Mouse (Mus musculus): ENCODE results near the gene Ppp1r2. TPM values are rescaled to one million over a fixed set of nuclear protein-coding genes. Genes with fewer than 3 reads are reported as not detected.

Gene Ppp1r2
- polyA plus RNA-seq, 1 experiment from 2014 or later: 33.1 TPM

DNA sequence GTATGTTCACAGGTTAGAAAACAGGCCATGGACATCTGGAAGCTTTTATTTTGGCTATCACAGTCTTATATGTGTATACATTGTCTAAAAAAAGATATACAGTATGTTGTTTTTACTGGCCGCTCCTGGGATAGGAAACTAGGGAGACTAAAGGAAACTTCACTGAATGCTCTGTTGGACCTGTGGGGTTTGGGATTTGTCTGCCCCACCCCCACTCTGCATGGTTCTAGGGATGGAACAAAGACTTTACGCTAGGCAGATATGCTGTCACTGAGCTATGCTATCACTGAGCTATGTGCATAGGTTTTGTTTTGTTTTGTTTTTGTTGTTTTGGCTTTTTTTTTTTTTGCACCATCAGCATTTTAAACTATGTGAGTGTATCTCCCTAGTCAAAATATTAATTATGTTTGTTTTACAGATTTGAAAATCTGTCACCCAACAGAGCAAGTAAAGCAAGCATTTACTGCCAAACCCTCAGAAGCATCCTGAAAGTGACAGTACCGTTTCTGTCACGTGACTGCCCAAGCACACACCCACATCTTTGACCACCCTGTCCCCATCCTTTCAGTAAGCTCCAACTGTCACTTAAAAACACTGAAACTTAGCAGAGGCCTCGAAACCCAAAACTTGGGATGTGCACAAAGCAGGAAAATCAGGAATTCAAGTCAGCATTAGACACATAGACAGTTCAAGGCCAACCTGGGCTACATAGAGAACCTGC is 30.3 kb upstream of the Ppp1r2 start:
- Histone ChIP-seq H3K27ac (replicated peaks) (no peak overlapping the region), H3K4me2 (no peak overlapping the region), H3K27me3 (no peaks in the 10 kb centered on the region), H3K4me3 (replicated peaks) (no peak overlapping the region), H3K4me1 (replicated peaks) (no peaks in the 10 kb centered on the region), H3K36me3 (replicated peaks) (no peaks in the 10 kb centered on the region), H3K9ac (no peak overlapping the region), H3K9me3 (replicated peaks) (no peaks in the 10 kb centered on the region)
- no peak for ATAC-seq (ENCODE audit: insufficient read depth)
- WGBS (ENCODE audit: insufficient replicate concordance): 59% methylated on average over 5 of the region's 5 CpGs

DNA sequence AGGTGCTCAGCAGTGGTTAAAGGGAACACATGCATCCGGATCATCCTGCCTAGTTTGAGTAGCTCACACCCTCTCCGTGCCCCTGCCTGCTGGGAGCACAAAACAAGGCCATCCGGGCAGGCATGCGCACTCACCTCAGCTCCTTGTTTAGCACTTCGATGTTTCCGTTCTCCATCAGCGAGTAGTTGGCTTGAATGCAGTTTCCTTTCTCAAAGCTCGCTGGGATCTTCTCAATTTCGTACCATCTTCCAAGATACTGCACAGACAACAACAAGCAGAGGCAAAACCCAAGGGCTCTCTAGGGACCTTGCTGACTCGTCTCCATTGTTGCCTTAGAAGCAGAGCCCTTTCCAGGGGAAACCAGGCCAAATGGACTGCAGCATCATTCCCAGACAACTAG is 28.2 kb upstream of the Ppp1r2 start:
- Histone ChIP-seq H3K9me3 (replicated peaks) (no peaks in the 10 kb centered on the region), H3K9ac (no peak overlapping the region), H3K4me2 (no peak overlapping the region), H3K4me3 (replicated peaks) (no peak overlapping the region), H3K27ac (replicated peaks) (no peak overlapping the region), H3K27me3 (no peaks in the 10 kb centered on the region), H3K36me3 (replicated peaks) (no peaks in the 10 kb centered on the region), H3K4me1 (replicated peaks) (no peaks in the 10 kb centered on the region)
- ATAC-seq (ENCODE audit: insufficient read depth): no peak
- 63% methylated on average over 10 of the region's 10 CpGs for whole genome bisulfite sequencing (ENCODE audit: insufficient replicate concordance)

DNA sequence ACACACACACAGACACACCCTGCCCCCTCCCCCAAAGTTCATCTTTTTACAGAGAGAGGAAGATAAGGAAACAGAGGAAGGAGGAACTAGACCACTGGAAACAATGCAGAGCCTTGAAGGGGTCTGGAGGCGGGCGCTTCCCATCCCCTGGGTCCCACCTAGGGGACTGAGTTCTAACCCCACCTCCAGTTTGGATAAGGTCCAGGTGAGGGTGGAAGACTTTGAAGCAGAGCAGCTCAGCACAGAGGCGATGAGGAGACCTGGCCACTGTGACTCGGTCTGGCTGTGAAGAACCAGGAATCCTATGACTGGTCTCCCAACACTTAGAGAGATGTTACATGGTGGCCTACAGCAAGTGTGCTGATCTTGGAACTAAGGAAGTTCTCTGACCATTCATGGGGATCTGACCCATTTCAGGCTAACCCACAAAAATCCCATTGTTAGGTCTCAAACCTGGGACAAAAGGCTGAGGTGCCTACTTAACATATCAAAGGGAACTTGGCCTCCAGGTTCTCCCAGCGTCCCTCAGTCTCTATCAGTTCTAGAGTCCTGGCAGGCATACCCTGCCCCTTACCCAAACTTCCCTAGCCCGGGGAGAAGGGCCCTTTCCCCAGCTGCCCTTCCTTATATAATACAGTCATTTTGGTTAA is 25.9 kb upstream of the Ppp1r2 start:
- Histone ChIP-seq H3K9ac (no peak overlapping the region), H3K4me1 (replicated peaks) (no peaks in the 10 kb centered on the region), H3K9me3 (replicated peaks) (no peaks in the 10 kb centered on the region), H3K4me2 (no peak overlapping the region), H3K36me3 (replicated peaks) (no peaks in the 10 kb centered on the region), H3K27me3 (no peaks in the 10 kb centered on the region), H3K27ac (replicated peaks) (no peak overlapping the region), H3K4me3 (replicated peaks) (no peak overlapping the region)
- no peak for ATAC-seq (ENCODE audit: insufficient read depth)
- WGBS (ENCODE audit: insufficient replicate concordance): 56% methylated on average over 6 of the region's 6 CpGs

DNA sequence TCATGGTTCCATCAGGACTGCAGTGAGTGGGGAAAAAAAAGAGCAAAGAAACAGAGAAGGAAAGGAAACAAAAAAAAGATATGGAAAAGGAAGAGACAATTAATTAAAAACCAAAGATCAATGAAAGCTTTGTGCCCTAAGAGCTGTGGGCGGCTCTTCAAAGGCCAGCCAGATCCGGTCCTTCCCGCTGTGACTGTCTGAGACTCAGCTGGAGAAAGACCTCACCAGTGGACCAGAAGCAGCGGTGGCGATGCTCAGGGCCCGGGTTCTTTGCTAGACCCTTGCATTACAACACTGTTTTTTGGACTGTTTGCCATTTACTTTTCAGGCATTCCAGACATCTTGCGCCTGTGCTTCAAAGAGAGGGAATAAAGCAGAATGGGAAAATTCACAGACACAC is 25.4 kb upstream of the Ppp1r2 start:
- Histone ChIP-seq H3K27me3 (no peaks in the 10 kb centered on the region), H3K4me1 (replicated peaks) (no peaks in the 10 kb centered on the region), H3K27ac (replicated peaks) (no peak overlapping the region), H3K36me3 (replicated peaks) (no peaks in the 10 kb centered on the region), H3K9ac (no peak overlapping the region), H3K9me3 (replicated peaks) (no peaks in the 10 kb centered on the region), H3K4me3 (replicated peaks) (no peak overlapping the region), H3K4me2 (no peak overlapping the region)
- WGBS (ENCODE audit: insufficient replicate concordance): 57% methylated on average over 7 of the region's 7 CpGs
- no peak for ATAC-seq (ENCODE audit: insufficient read depth)

DNA sequence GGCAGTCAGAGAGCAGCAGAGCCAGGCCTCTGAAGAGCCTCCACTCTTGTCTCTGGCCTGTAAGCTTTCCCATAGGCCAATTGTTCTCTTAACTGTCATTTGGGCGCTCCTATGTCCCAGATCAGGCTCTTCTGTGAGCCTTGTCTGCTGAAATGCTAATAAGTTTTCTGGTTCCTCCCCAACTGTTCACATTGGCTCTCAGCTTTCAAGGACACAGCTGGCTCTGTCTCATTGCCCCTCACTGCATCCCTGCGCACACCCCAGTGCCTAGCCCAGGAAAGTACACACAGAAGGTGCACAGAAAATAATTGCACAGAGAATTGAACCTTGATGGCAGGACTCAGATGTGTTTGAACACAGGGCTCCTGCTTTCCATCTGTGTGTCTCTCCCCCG is 24.9 kb upstream of the Ppp1r2 start:
- no peak for ATAC-seq (ENCODE audit: insufficient read depth)
- Histone ChIP-seq H3K27me3 (no peaks in the 10 kb centered on the region), H3K9me3 (replicated peaks) (no peaks in the 10 kb centered on the region), H3K4me3 (replicated peaks) (no peak overlapping the region), H3K36me3 (replicated peaks) (no peaks in the 10 kb centered on the region), H3K4me1 (replicated peaks) (no peaks in the 10 kb centered on the region), H3K9ac (no peak overlapping the region), H3K27ac (replicated peaks) (no peak overlapping the region), H3K4me2 (no peak overlapping the region)
- 64% methylated on average over 3 of the region's 3 CpGs for WGBS (ENCODE audit: insufficient replicate concordance)

DNA sequence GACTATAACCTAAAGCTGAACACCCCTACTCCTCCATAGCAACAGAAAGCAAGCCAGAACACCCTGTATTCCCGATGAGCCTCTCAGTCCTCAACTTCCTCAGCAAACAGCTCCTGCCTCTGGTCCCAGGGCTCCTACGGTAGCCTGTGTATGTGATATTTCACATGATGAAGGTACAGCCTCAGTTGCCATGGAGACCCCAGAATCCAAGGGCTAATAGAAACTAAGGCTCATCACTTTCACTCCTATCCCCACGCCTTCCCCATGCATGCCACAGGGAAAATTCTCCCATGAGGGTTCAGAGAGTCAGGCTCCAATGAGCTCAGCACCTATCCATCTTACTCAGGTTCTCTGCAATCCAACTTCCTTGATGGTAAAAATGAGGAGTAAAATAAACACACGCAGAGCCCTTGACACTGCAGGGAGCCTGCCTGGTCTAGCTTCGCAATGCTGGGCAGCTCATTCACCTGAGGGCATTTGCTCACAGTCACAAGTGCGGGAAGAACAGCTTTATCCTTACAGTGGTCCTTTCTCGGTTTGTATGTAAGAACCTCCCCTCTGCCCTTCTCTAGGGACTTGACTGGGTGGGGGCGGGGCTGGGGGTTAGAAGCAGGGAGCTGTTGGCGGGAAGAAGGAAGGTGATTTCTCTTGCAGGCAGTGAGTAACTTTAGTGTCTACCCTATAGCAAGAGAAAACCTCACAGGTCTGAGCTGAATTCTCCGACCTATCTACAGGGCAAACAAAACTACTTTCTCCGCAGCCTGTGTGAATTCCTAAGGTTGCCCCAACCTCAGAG is 24.3 kb upstream of the Ppp1r2 start:
- Histone ChIP-seq H3K4me2 (no peak overlapping the region), H3K9ac (no peak overlapping the region), H3K27ac (replicated peaks) (no peak overlapping the region), H3K27me3 (no peaks in the 10 kb centered on the region), H3K4me1 (replicated peaks) (no peaks in the 10 kb centered on the region), H3K9me3 (replicated peaks) (no peaks in the 10 kb centered on the region), H3K4me3 (replicated peaks) (no peak overlapping the region), H3K36me3 (replicated peaks) (no peaks in the 10 kb centered on the region)
- ATAC-seq (ENCODE audit: insufficient read depth): no peak
- 46% methylated on average over 11 of the region's 11 CpGs for WGBS (ENCODE audit: insufficient replicate concordance)

DNA sequence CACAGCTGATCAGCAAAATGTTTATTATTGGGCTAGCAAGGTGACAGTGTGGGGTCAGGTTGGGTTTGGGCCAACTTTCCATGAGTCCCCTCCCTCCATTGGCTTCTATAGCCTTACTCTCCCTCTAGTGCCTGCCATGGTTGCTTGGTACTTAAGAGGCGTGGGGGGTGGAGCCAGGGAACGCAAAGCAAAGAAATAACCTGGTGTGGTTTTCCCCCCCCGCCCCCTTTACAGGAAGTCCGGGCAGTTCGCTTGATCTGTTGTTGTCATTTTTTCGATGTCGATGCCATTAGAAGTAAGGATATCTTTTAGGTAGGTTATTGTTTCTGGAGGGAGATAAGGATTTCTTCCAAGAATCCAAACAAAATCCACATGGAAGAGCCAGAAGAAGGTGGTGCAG is 22.0 kb upstream of the Ppp1r2 start:
- Histone ChIP-seq H3K9ac (no peak overlapping the region), H3K4me3 (replicated peaks) (no peak overlapping the region), H3K4me1 (replicated peaks) (no peaks in the 10 kb centered on the region), H3K27ac (replicated peaks) (no peak overlapping the region), H3K9me3 (replicated peaks) (no peaks in the 10 kb centered on the region), H3K4me2 (no peak overlapping the region), H3K36me3 (replicated peaks) (no peaks in the 10 kb centered on the region), H3K27me3 (no peaks in the 10 kb centered on the region)
- no peak for ATAC-seq (ENCODE audit: insufficient read depth)
- WGBS (ENCODE audit: insufficient replicate concordance): 45% methylated on average over 7 of the region's 7 CpGs

DNA sequence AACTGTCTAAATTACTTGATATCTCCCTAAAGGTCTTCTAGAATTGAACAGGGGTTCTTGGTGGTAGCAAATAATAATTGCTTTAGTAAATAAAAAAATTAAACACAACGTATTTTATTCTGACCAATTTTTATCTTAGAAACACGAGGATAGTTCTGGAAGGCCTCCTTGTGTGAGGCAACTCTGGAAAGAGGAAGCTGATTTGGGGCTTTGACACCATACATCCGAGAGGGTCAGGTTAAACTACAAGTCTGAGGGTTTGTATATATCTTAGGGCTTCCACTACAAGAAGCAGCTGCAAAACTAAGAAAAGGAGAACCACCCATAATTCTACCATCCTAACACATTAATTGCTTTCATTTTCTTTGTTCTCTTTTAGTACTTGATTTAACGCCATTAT is 18.7 kb upstream of the Ppp1r2 start:
- no peak overlapping the region for H3K4me3 ChIP-seq (replicated peaks)

DNA sequence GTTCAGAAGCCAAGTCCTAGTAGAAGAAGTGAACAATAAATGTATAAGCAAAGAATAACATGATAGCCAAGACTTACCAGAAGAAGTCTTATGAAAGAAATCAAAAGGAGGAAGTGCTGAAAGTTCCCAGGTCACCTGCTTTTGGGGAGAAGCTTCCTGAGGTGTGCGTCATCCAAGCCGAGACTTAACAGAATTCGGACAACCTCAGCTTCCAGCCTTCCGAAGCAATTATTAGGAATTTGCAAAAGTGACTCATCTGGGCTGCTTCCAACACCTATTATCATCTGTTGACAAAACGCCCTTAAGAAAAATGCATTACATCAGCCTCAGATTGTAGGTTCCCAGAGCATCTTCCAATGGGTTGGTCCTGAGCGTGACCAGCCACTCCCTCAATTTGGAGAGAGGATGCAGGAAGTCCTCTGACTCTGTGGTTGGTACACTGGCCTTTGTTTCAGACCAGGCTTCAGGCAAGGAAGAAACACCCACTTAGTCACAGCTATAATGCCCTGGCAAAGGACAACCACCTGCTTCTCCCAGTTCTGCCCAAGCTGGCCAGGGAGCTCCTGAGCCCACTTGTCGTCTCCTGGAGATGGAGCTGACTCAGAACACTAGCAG is 15.8 kb upstream of the Ppp1r2 start:
- ATAC-seq (ENCODE audit: insufficient read depth): no peak
- WGBS (ENCODE audit: insufficient replicate concordance): 55% methylated on average over 7 of the region's 7 CpGs
- Histone ChIP-seq H3K36me3 (replicated peaks) (no peaks in the 10 kb centered on the region), H3K4me1 (replicated peaks) (no peaks in the 10 kb centered on the region; the same call in 1 of the 2 replicates), H3K27ac (replicated peaks) (peak overlapping the region; percentile 56), H3K4me2 (peak overlapping the region; percentile 25), H3K4me3 (replicated peaks) (no peak overlapping the region), H3K9me3 (replicated peaks) (no peaks in the 10 kb centered on the region), H3K27me3 (no peaks in the 10 kb centered on the region), H3K9ac (no peak overlapping the region)

More for the DNA sequence above, 18.7 kb upstream of the Ppp1r2 start:
- ATAC-seq (ENCODE audit: insufficient read depth): no peak
- Histone ChIP-seq H3K9ac (no peak overlapping the region), H3K4me1 (replicated peaks) (no peaks in the 10 kb centered on the region; the same call in 1 of the 2 replicates), H3K27me3 (no peaks in the 10 kb centered on the region), H3K27ac (replicated peaks) (no peak overlapping the region), H3K9me3 (replicated peaks) (no peaks in the 10 kb centered on the region), H3K4me2 (no peak overlapping the region), H3K36me3 (replicated peaks) (no peaks in the 10 kb centered on the region)
- 27% methylated on average over 4 of the region's 4 CpGs for WGBS (ENCODE audit: insufficient replicate concordance)

DNA sequence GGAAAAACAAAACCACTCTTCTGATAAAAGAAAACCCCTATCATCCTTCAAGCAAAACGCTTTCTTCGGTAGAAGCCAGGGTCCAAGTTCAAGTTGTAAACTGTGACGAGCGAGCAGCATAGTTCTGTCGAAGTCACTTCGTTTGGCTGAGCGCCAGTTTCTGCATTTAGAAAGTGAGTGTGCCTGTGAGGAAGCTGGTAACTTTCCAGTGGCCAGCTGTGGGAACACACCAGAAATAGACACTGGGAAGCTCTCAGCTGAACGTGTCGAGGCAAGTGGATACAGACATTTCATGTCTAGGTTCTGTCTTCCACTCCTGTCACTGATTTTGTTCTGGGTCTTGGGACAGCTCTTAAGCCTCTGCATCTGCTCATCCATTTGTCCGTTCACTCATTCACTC is 15.2 kb upstream of the Ppp1r2 start:
- Histone ChIP-seq H3K4me1 (replicated peaks) (no peaks in the 10 kb centered on the region; the same call in 1 of the 2 replicates), H3K4me2 (peak overlapping the region; percentile 25), H3K27ac (replicated peaks) (peak overlapping the region; percentile 56), H3K9ac (no peak overlapping the region), H3K27me3 (no peaks in the 10 kb centered on the region), H3K9me3 (replicated peaks) (no peaks in the 10 kb centered on the region), H3K36me3 (replicated peaks) (no peaks in the 10 kb centered on the region), H3K4me3 (replicated peaks) (no peak overlapping the region)
- 26% methylated on average over 10 of the region's 10 CpGs for WGBS (ENCODE audit: insufficient replicate concordance)
- no peak; the same call in 1 of the 2 replicates for ATAC-seq (ENCODE audit: insufficient read depth)

DNA sequence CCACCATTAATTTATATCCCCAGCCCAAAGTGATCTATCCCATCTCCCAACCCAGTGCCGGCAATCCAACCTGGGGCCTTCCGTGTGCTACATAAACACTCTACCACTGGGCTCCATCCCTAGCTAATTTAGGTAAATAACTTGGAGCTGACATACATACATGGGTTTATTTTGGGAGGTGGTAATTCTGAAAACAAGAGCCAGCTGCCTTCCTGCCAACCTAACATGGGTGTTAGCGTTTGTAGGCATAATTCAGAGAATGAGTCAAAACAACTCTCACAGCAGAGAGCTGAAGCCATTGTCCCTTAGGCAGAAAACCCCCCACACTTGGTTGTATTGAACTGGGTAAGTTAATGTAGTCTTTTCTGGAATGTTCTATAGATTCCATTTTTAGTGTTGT is 12.6 kb upstream of the Ppp1r2 start:
- H3K4me1 ChIP-seq (replicated peaks): no peaks in the 10 kb centered on the region; the same call in 1 of the 2 replicates
- WGBS (ENCODE audit: insufficient replicate concordance): 78% methylated on average over 3 of the region's 3 CpGs
- H3K4me3 ChIP-seq (replicated peaks): no peak overlapping the region

More for the DNA sequence above, 12.6 kb upstream of the Ppp1r2 start:
- H3K27ac ChIP-seq (replicated peaks): no peak overlapping the region
- no peaks in the 10 kb centered on the region for H3K27me3 ChIP-seq
- no peak overlapping the region for H3K4me2 ChIP-seq
- no peaks in the 10 kb centered on the region for H3K36me3 ChIP-seq (replicated peaks)
- no peak for ATAC-seq (ENCODE audit: insufficient read depth)
- H3K9me3 ChIP-seq (replicated peaks): no peaks in the 10 kb centered on the region
- no peak overlapping the region for H3K9ac ChIP-seq
